Mouse (Mus musculus): Measurements from ENCODE around the gene Hoxa13. TPM values are rescaled to one million over a fixed set of nuclear protein-coding genes. Genes with fewer than 3 reads are reported as not detected.
A peak's percentile ranks its signal among the peaks of the same experiment; 100 is the strongest.

Hoxa13 gene
- total RNA-seq, 2 experiments from 2014 or later = not detected

DNA sequence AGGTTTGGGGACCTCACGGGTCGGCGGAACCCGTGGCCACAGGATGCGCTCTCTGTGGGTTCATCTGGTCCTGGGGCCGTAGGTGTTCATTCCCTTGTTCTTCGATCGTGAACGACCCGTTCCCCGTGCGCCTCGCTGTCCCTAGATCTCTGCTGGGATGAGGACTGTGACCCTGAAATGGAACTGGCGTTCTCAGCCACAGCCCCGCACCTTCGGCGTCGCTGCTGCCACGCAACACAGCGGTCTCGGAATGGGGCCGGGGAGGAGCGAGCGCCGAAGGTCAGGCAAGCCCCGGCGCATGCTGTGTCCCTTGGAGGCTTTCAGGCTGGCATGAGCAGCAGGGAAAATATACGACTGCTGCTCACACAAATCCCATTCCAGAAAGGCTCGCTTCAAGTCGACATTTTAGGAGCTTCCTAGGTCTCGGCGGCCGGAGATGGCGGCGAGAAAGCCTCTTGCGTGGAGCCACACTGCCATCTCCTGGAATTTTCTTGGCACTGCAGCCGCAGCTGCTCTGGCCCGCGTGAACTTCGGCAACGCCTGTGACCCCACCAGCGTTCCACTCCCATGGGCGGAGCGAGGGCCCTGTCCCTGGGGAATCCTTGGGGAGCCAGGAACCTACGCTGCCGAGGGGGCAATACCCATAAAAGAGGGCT lies 39.2 kb downstream of the Hoxa13 start, which contains the start of gene Hoxa7:
Hoxa7 (minus strand) TSS at position 518 of the 656 bp plus-strand sequence.
- peak; percentile 77 to 82 for DNase-seq

DNA sequence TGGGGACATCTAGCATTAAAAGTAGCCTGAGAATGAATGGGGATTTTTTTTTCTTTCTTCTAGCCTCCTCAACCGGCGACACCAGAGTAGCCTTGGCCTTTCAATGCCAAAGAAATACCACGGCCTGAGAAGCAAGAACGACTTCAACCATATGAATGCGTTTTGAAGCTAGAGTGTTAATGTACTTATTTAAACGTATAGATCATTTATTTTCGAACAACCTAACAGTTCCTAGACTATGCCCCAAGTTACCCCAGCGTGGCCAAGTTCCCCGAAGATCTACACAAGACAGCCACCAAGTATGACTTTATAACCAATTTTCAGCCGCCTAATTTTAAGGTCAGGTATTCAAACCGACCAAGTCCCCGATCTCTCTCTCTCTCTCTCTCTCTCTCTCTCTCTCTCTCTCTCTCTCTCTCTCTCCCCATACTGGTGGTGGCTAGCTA lies 39.8 kb downstream of the Hoxa13 start:
- no peak for DNase-seq

DNA sequence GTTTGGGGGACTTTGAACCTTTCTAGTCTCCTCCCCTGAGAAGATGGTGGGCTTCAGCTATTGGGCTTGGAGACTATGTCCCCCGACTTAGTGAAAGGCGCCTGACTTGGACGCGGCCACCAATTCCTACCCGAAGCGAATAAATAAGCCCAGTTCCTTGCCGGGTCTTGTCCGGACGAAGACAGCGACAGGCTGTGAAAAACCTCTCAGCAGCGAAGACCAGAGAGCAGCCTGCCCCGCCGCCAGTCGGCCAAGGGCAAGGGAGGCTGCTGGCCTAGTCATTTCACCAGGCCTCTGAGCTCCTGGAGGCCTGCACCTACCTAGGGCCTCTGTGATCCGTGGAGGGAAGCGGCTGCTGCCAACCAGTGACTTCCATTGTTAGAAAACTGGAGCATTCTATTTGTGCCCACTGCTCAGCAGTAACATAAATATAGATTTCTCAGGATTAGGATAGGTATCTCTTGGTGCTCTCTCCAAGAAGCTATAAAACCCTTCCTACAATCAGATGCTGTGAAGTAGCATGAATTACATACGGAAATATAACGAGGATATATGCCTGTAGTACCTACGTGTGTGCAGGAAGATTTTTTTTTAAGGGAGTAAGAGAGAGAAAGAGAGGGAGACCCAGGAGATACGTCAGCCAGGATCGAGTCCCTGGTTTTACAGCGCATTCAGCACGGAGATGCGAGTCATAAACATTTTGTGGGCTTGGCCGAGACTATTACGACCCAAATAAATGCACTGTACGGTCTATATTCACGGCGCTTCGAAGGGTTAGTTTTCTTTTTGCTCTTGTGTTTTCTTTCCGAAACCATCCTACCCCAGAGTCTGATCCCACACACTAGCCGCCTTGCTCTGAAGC lies 40.4 kb downstream of the Hoxa13 start:
- DNase-seq = no peak

DNA sequence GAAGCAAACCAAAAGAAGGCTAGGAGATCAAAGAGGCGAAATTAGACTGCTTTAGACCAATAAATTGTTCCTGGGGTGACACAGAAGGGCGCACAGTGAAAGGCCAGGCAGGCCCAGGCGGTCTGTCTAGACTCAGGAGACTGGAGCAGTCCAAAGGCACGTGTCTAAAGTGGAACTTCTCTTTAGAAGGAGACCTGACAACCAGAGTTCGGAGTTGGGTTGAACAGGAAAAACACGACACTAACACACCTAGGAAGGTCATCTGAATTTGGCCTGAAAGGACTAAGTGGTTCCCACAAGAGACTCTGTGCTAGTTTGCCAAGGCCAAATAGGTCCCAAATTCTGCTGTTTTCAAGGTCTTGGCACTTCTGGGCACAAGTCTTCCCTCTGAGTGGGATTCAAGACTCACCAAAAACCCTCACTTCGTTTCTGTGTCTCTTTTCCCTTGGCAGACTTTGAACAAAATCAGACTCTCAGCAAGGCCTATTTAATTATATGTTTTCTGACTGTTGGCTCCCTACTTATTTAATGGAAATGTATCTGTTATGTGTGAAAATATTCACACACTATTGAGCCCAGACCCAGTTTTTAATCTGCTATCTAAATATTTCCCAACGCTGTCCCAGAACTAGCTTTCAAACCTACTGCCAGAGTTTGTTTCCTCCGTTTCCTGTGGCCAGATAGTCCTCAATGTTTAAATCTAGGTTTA lies 41.3 kb downstream of the Hoxa13 start:
- no peak for DNase-seq

DNA sequence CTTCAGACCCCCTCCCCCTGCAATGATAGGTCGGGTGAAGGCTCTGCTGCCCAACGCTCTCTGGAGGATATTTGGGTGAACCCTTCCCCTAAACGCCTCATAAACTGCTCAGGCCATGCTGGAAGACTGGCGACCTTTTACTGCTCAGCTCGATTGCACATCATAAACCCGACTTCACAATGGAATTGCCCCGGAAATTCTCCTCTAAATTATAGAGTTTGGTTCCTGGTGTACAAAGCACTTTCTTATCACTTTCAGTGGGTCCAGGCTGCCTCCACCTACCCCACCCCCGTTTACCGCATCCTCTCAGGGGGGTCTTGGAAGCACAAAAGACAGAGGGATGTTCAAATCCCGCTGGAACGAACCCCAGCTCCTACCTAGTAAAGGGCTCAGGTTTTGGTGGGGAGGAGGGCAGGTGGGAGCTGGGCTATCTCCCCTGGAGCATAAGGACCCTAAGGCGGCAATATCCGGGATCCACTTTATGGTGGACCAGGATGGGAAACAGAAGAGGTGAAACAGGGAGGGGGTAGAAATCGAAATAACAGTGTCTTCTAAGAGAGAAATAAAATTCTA lies 42.0 kb downstream of the Hoxa13 start:
- no peak for DNase-seq

DNA sequence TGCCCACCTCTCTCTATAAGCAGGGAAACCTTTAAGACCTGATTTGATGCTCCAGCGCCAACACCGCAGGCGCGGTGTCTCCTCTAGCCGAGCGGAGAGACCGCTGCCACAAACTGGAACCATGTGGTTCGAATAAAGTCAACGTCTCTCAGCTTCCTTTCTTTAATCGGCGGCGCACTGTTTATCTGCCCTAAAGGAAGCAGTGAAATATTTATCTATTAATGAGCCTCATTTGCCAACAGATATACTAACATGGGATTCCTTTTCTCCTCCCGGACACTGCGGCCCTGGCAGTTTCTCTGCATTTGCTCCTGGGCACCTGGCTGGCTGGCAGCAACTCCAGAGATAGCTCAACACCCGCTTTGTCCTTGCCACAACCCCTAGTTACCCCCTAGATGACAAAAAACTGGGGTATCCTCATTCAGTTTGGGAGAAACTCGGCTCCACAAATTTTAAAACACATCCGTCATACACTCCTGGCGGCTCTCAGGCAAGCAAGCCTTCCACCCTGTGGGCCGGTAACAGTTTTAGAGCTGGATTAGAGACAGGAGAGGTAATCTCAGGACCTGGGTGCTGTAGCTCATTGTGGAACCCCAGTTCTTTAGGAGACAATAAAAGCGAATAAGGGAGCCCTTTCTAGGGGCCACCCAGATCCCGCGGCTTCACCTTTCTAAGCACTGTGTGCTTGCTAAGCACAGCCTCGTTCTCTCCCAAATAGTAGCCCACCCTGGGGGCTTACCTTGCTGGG lies 42.6 kb downstream of the Hoxa13 start:
- no peak for DNase-seq

DNA sequence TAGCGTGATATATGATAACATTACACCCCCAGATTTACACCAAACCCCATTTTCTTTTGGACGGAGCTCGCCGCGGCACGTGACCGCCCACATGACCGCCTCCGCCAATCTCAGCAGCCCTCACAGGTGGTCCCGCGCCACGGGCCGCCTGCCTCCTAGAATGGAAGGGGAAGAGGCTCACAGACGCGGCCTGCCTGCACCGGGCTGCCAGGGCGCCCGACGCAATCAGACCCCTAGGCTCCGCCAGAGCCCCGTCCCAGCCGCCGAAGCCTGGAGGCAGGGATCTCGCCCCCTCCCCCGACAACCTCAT lies 43.3 kb downstream of the Hoxa13 start:
- DNase-seq = no peak

DNA sequence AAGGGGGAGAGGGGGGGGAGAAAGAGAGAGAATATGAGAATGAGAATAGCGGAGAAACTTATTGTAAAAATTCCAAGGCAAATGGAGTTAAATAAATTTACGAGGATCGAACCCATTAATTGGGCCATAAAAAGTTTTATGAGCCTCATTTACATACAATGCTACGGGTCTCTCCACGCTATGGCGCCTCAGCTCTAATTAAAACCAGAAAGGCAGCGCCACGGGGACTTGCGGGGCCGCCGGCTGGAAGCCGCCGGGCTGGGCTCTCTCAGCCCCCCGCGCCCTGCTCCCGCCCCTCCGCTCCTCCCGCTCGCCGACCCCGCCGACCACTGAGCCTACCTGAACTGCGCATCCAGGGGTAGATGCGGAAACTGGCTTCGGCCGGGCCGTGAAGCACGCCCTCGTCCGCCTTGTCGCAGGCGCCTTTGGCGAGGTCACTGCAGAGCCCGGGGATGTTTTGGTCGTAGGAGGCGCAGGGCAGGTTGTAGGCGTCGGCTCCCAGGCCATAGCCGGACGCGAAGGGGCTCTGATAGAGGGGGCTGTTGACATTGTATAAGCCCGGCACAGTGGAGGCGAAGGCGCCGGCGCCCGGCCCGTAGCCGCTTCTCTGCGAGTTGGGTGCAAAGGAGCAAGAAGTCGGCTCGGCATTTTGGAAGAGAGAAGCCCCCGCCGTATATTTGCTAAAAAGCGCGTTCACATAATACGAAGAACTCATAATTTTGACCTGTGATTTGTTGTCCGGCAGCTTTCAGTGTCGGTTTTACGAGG lies 43.8 kb downstream of the Hoxa13 start:
- DNase-seq = no peak

DNA sequence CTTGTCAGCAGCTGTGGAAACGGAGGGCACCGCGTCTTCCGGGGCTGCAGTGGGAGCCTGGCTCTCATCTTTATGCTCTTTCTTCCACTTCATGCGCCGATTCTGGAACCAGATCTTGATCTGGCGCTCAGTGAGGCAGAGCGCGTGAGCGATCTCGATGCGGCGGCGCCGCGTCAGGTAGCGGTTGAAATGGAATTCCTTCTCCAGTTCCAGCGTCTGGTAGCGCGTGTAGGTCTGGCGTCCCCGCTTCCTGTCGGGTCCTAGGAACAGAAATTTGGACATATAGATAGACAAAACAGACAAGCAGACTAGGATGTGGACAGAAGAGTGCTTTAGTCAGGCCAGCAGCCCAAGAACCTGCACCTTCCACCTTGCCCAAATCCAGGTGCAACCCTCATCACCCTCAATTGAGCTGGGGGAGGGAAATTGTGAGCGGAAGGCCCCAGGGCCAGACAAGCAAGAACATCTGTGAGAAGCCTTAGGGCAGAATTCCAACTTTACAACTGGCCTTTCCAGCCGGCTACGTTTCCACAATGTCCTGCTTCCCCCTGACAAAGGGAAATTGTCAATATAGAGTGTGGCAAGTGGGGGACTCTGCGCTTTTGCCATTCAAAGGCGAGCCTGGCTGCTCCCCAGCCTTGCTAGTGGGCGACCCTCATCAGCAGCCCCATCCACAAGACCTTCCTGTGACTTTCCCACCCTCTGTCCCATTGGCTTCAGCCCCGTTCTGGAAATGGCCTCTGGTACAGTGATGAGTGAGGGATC lies 44.7 kb downstream of the Hoxa13 start:
- DNase-seq = no peak

DNA sequence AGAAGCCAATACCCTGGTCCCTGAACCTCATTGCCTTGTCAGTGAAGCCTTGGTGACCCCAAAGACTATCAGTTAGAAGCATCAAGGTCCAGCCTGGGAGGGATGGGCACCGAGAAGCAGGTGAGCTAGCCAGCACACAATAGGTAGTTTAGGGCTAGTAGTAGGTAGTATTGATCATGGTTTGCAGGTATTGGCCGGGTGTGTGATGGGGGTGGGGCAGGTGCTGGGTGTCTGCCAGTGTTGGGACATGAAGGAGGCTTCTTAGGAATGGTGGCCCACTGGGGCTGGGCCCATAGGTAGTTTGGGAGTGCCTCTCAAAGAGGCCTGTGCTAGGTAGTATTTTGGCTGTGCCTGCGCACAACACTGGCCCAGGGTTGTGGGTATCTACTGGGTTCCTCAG lies 45.6 kb downstream of the Hoxa13 start:
- no peak for DNase-seq

DNA sequence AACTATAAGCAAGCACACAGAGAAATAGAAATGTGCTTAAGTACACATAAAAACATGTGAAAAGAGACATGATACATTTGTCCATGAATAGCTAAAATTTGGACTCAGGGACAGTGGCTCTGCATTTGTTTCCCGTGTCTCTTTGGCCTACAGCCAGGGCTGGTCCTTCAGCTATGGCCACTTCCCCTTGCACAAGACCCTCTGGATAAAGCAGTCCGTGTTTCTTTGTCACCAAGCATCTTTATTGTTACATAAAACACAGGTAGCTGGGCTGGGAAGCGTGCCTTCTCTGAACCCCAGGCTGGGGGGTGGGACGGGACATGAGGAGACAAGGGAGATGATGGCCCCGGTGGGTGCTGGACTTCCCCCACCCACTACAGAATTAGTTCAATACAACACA lies 46.4 kb downstream of the Hoxa13 start:
- DNase-seq = no peak

DNA sequence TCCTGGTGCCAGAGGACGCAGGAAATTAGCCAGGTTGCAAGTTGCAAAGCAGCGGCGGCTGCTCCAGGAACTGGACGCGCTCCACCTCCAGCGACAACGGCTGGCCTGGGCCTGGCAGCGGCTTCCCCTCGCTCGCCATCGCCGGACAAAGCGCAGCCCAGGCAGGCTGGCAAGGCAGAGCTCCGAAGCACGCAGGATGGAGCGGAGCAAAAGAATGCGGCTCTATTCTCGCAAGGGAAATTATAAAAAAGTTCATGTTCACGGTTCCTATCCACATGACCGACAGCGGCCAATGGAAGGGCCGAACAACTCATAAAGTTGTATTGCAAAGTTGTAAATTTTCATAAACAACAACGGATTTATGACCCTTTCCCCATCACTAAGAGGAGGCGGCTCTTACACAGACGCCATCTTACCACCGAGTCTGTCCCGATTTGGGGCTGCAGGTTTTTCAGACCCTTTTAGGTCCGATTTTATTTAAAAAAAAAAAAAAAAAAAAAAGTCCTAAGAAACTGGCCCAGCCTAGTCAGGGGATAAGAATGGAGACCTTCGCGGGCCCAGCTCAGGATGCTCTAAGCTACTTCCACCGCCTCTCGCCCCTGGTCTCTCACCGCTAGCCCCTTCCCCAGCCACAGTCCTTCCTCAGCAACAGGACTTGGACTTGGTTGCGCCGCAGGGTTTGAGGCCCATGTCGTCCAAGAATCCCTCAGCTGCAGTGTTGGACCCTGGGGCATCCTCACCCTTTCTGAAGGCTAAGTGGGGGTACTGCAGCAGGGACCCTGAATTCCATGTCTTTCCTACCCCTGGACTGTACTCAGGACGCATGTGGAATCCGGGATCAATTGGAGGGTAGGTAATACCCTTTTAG lies 47.3 kb downstream of the Hoxa13 start, which contains the start of the genes Hoxa3 and Gm28308:
Hoxa3 (minus strand) TSS at position 218 of the 868 bp plus-strand sequence.
Gm28308 (minus strand) TSS at position 221 of the 868 bp plus-strand sequence.
- DNase-seq = no peak

DNA sequence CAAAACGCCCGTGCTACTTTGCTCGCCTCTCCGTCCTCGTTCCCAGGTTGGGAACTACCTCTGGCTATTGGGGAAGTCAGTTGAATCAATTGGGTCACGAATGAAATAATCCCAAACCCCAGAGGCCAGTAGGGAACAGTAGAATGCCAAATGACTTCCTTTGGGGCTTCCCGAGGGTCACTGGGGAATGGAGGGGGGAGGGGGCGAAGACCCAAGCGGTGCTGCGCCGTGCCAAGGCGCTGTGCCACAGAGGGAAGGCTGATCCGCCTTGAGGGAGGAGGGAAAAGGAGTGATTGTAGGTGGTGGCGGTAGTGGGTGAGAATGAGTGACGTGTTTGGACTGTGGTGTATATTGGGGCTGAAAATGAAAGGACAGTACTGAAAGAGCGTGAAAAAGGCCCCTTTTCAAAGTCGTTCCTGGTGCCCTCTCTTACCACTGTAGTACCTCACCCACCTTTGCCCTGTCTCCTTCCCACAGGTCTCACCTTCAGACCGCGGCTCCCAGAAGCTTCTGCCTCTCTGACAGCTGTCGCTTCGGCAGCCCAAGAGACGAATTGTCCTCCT lies 48.0 kb downstream of the Hoxa13 start:
- DNase-seq = no peak

DNA sequence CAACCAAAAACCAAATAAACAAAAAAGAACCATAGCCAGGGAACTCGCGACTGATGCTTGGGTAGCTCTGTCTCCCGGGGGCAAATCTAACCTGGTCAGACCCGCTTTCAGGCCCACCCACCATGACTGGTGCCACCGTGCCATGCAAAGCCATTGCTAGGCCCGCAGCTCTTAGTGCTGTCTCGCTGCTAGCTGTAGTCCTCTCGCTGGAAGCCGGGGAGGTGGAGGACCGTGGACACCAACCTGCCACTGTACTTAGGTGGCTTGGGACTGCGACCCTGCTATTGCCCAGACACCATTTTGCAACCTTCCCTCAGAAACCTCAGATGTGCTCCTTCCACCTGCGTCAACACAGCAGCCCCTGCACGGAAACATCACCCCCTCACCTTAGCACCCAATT lies 48.7 kb downstream of the Hoxa13 start:
- no peak for DNase-seq

DNA sequence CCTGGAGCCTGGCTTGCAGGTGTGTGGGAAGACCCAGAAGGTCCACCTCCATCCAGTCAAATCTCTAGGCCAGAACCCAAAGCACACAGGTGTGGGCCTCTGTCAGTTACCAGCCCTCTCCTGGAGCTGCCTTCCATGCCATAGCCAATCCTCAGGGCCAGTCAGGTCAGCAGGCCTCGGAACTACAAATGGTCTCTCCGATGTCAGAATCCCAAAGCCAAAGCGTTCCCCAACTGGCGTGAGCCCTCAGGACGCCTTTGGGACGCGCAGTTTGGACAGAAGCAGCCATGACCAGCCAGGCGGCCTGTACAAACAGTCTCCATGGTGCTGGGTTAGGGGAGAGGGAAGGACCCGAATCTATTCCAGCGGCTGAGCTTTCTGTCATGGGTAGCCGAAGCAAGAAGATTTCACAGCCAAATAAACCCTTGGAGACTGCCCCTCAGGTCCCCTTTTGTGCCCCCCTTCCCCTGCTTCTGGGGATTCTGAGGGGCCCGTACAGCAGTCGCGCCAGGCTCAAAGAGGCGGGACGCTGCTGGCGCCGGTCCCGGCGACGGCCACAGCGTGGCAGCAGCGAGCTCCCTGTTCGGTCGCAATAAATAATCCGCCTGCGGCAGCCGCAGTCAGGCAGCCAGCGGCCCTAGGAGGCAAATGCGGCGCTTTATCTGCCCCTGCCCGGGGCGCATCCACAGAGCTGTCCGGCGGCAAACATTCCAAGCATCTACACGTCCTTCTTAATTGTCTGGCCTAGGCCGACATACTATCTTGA lies 49.3 kb downstream of the Hoxa13 start:
- peak; percentile 48 to 56 for DNase-seq

DNA sequence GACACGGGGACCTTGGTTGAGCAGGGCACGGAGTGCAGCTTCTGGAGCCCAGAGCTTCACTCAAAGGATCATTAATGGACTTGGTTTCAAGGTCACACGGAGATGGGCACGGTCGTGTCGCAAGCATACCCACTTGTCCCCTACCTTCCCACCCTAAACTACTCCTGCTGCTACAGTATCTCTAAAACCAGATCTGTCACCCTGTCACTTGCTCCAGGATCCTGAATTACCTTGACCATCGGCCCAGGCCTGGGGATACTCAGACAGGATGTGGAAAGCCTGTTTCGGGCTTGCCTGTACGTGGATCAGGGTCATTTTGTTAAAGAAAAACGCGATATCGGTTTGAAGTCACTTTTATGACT lies 51.0 kb downstream of the Hoxa13 start:
- DNase-seq = no peak

DNA sequence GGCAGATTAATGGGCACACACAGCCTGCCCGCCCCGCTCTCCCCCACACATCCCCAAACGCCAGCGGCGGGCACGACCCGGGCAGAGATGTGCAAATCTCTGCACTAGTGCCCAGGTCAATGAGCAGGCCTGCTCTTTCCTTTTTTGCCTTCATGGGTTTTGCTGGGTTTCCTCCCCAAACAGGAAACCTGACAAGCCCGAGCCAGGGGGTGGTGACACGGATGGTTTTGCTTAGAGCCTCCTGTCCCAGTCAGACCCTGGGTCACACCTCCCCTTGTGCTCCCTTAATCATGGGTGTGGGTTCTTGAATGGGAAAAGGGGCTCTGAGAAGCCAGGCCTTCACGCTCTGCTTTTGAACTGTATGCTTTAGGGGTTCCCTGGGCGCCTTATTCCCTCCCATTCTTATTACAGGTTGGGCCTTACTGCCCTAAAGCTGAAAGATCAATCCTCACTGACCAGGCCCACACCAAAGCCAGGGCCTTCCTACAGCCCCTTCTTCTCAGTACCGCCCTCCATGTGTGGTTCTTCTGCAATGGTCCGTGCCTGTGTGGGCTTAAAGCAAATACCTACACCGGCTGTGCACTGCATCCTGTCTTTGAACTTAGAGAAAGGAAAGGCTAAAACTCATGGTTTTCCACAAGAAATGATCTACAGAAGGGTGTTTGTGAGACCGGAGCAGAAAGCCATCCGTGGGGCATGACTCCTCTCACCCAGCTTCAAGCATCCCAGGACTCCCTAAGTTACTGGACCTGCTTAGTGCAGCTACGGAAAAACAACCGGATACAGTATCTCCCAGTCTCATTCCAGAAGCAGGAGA lies 51.6 kb downstream of the Hoxa13 start:
- no peak for DNase-seq

Data from layer of hippocampus, postnatal 36 days (tissue).